Mouse (Mus musculus): ENCODE measurements around the gene Ulk4. TPM values are rescaled to one million over a fixed set of nuclear protein-coding genes. Genes with fewer than 3 reads are reported as not detected.
A peak's percentile ranks its signal among the peaks of the same experiment; 100 is the strongest.

Gene Ulk4
- polyA plus RNA-seq, 1 experiment from 2014 or later, result 65.5 TPM

DNA sequence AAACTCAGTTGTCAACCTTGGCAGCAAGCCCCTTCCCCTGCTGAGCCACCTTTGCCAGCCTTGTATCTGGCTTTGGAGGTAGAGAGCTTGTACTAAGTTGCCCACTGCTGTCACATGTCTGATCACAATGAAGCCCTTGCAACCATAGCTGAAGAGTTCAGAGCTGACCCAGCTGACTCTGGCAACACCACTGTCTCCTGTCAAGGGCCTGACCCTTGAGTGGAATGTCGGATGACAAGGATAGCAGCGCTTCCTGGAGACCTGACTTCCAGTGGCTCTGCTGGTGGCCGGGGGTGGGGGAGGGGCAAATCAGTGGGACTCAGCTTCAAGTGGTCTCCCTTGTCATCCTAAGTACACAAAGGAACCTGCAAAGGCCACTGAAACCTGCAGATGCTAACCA, 214.3 kb downstream of the Ulk4 start:
- Histone ChIP-seq H3K4me1 (ENCODE audit: control insufficient read depth, insufficient read depth, low read length) (peaks cover 13% of the 10 kb centered on the region), H3K27me3 (ENCODE audit: control insufficient read depth, insufficient read depth, low read length) (no peaks in the 10 kb centered on the region), H3K9me3 (ENCODE audit: control insufficient read depth, low read length) (no peaks in the 10 kb centered on the region), H3K4me2 (ENCODE audit: low read depth, low read length) (no peak overlapping the region), H3K27ac (ENCODE audit: low read depth, low read length) (no peak overlapping the region), H3K36me3 (ENCODE audit: control insufficient read depth, insufficient read depth, low read length) (no peaks in the 10 kb centered on the region), H3K4me3 (ENCODE audit: low read depth, low read length) (no peak overlapping the region), H3K9ac (replicated peaks; ENCODE audit: low read depth, low read length) (no peak overlapping the region)
- ATAC-seq (ENCODE audit: low read depth), result no peak
- WGBS, result 54% methylated on average over 3 of the region's 3 CpGs

DNA sequence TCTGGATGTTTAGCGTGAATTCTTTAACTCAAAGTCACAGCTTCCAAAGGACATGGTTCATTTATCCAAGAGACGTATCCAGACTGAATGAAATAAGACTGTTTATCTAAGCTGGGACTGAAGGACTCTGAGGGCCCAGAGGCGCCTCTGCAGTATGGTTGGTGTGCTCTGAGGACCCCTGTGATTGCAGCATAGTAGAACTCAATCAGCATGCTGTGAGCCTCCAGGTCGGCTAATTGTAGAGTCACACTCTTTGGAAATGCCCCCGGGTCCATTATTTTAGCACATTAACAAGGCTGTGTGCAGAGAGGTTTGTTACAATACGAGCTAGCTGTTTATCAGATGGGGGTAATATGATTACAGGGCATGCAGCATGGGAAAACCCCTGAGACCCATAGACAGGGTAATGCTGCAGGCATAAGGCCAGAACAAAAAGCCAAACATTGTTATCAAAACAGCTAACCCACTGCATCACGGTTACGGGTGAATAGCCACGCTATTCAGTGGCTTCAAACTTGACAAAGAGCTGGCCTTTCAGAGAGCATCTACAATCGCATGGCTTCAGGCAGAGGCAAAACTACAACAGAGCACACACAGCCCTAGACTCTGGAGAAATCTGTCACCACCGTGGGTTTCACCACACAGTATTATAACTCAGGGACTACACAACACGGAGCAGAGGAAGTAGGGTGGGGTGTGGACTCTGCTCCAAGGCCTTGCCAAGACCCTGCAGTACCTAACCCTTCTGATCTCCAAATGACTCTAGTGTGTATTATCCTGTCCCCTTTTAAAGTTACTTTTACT, 215.0 kb downstream of the Ulk4 start:
- H3K36me3 ChIP-seq (ENCODE audit: control insufficient read depth, insufficient read depth, low read length), result no peaks in the 10 kb centered on the region
- peaks cover 13% of the 10 kb centered on the region for H3K4me1 ChIP-seq (ENCODE audit: control insufficient read depth, insufficient read depth, low read length)
- no peaks in the 10 kb centered on the region for H3K9me3 ChIP-seq (ENCODE audit: control insufficient read depth, low read length)
- no peak overlapping the region for H3K4me2 ChIP-seq (ENCODE audit: low read depth, low read length)
- no peak overlapping the region for H3K9ac ChIP-seq (replicated peaks; ENCODE audit: low read depth, low read length)
- WGBS, result 11% methylated on average over 12 of the region's 12 CpGs
- no peaks in the 10 kb centered on the region for H3K27me3 ChIP-seq (ENCODE audit: control insufficient read depth, insufficient read depth, low read length)
- 0 out of 2 replicates have a peak overlapping the region, but pooled peaks have one; percentile 29 for H3K27ac ChIP-seq (ENCODE audit: low read depth, low read length)
- peak; percentile 79 for ATAC-seq (ENCODE audit: low read depth)
- no peak overlapping the region for H3K4me3 ChIP-seq (ENCODE audit: low read depth, low read length)

DNA sequence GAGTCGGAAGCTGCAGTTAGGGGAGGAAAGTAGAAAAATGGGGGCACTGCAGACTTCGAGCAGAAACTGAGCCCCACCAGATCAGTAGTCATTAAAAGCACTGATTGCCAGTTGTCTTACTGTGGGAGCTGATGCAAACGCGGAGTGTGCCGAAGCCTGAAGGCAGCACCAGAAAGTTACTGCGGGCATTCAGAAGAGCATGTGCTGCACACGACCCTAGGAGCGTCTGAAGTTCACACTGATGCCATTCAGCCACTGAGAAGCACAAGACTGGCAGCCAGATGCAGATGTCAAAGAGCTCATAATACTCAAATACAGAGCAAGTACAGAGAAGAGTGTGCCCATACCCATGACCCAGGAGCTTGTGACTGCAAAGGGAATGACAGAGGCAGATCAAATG, 216.7 kb downstream of the Ulk4 start:
- Histone ChIP-seq H3K27me3 (ENCODE audit: control insufficient read depth, insufficient read depth, low read length) (no peaks in the 10 kb centered on the region), H3K9ac (replicated peaks; ENCODE audit: low read depth, low read length) (no peak overlapping the region), H3K36me3 (ENCODE audit: control insufficient read depth, insufficient read depth, low read length) (no peaks in the 10 kb centered on the region), H3K4me1 (ENCODE audit: control insufficient read depth, insufficient read depth, low read length) (peaks cover 13% of the 10 kb centered on the region), H3K4me3 (ENCODE audit: low read depth, low read length) (no peak overlapping the region), H3K27ac (ENCODE audit: low read depth, low read length) (no peak overlapping the region), H3K9me3 (ENCODE audit: control insufficient read depth, low read length) (no peaks in the 10 kb centered on the region), H3K4me2 (ENCODE audit: low read depth, low read length) (no peak overlapping the region)
- ATAC-seq (ENCODE audit: low read depth), result no peak
- WGBS, result 51% methylated on average over 8 of the region's 8 CpGs

DNA sequence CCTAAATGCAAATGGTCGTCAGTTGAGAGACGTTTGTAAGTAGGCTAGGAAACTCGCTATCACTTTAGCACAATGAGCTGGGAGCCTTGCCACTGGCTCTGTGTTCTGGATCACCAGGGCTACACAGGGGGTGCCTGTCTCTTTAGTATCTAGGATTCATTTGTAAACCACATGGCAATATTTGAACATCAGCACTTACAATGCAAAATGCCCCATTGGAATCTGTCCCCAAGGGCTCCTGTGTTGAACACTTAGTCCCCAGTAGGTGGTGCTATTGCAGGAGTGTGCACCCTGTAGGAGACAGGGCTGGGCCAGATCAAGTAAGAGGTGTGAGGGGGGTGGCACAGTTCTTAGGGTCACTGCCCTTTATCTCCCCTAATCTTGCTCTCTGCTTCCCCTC, 217.7 kb downstream of the Ulk4 start:
- Histone ChIP-seq H3K4me1 (ENCODE audit: control insufficient read depth, insufficient read depth, low read length) (peaks cover 13% of the 10 kb centered on the region), H3K27me3 (ENCODE audit: control insufficient read depth, insufficient read depth, low read length) (no peaks in the 10 kb centered on the region), H3K36me3 (ENCODE audit: control insufficient read depth, insufficient read depth, low read length) (no peaks in the 10 kb centered on the region), H3K9ac (replicated peaks; ENCODE audit: low read depth, low read length) (no peak overlapping the region), H3K27ac (ENCODE audit: low read depth, low read length) (no peak overlapping the region), H3K4me3 (ENCODE audit: low read depth, low read length) (no peak overlapping the region), H3K4me2 (ENCODE audit: low read depth, low read length) (no peak overlapping the region), H3K9me3 (ENCODE audit: control insufficient read depth, low read length) (no peaks in the 10 kb centered on the region)
- no peak for ATAC-seq (ENCODE audit: low read depth)
- 86% methylated on average over 3 of the region's 3 CpGs for WGBS

DNA sequence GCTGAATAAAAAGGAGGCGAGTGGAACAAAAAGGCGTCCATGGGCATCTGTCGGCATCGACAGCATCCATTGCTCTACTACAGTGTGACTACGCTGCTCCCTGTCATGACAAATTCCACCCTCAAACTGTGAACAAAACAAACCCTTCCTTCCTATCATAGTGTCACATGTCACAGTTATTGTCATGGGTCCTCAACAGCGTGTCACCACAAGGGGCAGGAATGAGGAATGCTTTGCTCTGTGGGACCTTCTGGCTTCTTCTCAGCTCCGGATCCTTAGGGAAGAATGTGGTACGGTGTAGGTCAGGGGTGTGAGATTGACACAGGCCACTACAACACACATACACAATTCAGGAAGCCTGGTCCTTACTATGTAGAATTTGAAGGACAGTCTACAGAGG, 218.5 kb downstream of the Ulk4 start:
- H3K27me3 ChIP-seq (ENCODE audit: control insufficient read depth, insufficient read depth, low read length), result no peaks in the 10 kb centered on the region
- 89% methylated on average over 8 of the region's 8 CpGs for WGBS
- H3K36me3 ChIP-seq (ENCODE audit: control insufficient read depth, insufficient read depth, low read length), result no peaks in the 10 kb centered on the region
- no peaks in the 10 kb centered on the region for H3K9me3 ChIP-seq (ENCODE audit: control insufficient read depth, low read length)
- peaks cover 13% of the 10 kb centered on the region for H3K4me1 ChIP-seq (ENCODE audit: control insufficient read depth, insufficient read depth, low read length)
- H3K9ac ChIP-seq (replicated peaks; ENCODE audit: low read depth, low read length), result no peak overlapping the region
- H3K4me3 ChIP-seq (ENCODE audit: low read depth, low read length), result no peak overlapping the region
- no peak overlapping the region for H3K4me2 ChIP-seq (ENCODE audit: low read depth, low read length)
- H3K27ac ChIP-seq (ENCODE audit: low read depth, low read length), result 0 out of 2 replicates have a peak overlapping the region, but pooled peaks have one; percentile 22
- no peak for ATAC-seq (ENCODE audit: low read depth)

DNA sequence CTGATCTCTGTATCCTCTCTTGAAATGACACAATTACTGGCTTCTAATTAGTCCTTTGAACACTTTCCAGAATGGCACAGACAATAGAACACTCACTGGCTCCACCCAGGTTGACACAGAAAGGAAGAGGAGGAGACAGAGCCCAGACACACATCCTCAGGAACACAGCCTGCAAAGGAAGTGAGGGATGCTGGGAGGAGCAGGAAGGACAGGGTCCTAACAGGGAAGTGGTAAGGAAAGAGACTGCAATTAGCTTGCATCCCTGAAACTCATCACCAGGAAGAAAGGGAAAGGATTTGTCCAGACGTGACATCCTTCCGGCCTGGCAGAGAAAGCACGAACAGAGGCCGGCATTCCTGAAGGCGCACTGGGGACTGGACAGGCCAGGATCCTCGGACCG, 218.9 kb downstream of the Ulk4 start:
- Histone ChIP-seq H3K4me1 (ENCODE audit: control insufficient read depth, insufficient read depth, low read length) (peaks cover 13% of the 10 kb centered on the region), H3K4me2 (ENCODE audit: low read depth, low read length) (no peak overlapping the region), H3K9me3 (ENCODE audit: control insufficient read depth, low read length) (no peaks in the 10 kb centered on the region), H3K27me3 (ENCODE audit: control insufficient read depth, insufficient read depth, low read length) (no peaks in the 10 kb centered on the region), H3K4me3 (ENCODE audit: low read depth, low read length) (no peak overlapping the region), H3K36me3 (ENCODE audit: control insufficient read depth, insufficient read depth, low read length) (no peaks in the 10 kb centered on the region), H3K27ac (ENCODE audit: low read depth, low read length) (0 out of 2 replicates have a peak overlapping the region, but pooled peaks have one; percentile 22), H3K9ac (replicated peaks; ENCODE audit: low read depth, low read length) (no peak overlapping the region)
- WGBS, result 83% methylated on average over 7 of the region's 7 CpGs
- no peak for ATAC-seq (ENCODE audit: low read depth)

DNA sequence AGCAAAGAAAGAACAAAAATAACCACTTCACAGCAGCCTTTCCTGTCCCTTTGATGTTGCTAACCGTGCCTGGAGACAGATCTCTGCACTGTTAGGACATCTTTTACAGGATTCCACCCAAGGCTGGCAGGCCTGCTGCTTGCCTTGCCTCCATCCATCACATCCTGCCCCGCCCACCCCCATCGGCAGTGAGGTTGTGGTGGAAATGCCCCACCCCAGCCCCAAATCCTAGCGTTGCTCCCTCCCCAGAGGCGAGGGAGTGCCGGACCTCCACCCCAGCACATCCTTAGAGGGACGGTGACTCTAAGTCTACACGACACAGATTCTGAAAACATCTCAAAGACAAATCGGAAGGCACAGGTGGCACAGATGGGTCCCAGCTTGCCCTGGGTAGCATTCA, 219.6 kb downstream of the Ulk4 start:
- H3K36me3 ChIP-seq (ENCODE audit: control insufficient read depth, insufficient read depth, low read length), result no peaks in the 10 kb centered on the region
- H3K27me3 ChIP-seq (ENCODE audit: control insufficient read depth, insufficient read depth, low read length), result no peaks in the 10 kb centered on the region
- H3K4me3 ChIP-seq (ENCODE audit: low read depth, low read length), result no peak overlapping the region
- H3K4me1 ChIP-seq (ENCODE audit: control insufficient read depth, insufficient read depth, low read length), result peaks cover 12% of the 10 kb centered on the region
- 0 out of 2 replicates have a peak overlapping the region, but pooled peaks have one; percentile 16 for H3K27ac ChIP-seq (ENCODE audit: low read depth, low read length)
- ATAC-seq (ENCODE audit: low read depth), result no peak
- no peaks in the 10 kb centered on the region for H3K9me3 ChIP-seq (ENCODE audit: control insufficient read depth, low read length)
- WGBS, result 33% methylated on average over 9 of the region's 9 CpGs
- H3K4me2 ChIP-seq (ENCODE audit: low read depth, low read length), result no peak overlapping the region
- no peak overlapping the region for H3K9ac ChIP-seq (replicated peaks; ENCODE audit: low read depth, low read length)

DNA sequence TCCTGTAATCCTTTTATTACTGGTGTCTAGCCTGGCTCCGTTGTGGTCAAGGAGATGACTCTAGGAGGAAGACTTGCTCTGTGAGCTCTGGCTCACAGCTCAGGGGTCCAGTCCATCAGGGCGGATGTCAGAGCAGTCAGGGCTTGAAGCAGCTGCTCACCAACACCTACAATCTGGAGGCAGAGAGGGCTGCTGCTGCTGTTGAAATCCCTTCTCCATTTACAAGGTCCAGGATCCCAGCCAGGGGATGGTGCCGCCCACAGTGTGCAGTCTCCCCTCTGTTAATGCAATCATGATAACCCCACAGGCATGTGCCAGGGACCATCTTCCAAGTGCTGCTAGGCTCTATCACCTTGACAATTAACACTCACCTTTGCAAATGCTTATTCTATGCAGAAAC, 220.5 kb downstream of the Ulk4 start:
- Histone ChIP-seq H3K4me2 (ENCODE audit: low read depth, low read length) (no peak overlapping the region), H3K4me3 (ENCODE audit: low read depth, low read length) (no peak overlapping the region), H3K27ac (ENCODE audit: low read depth, low read length) (no peak overlapping the region), H3K27me3 (ENCODE audit: control insufficient read depth, insufficient read depth, low read length) (no peaks in the 10 kb centered on the region), H3K4me1 (ENCODE audit: control insufficient read depth, insufficient read depth, low read length) (peaks cover 6% of the 10 kb centered on the region; the same call in 1 of the 2 replicates), H3K36me3 (ENCODE audit: control insufficient read depth, insufficient read depth, low read length) (no peaks in the 10 kb centered on the region), H3K9me3 (ENCODE audit: control insufficient read depth, low read length) (no peaks in the 10 kb centered on the region), H3K9ac (replicated peaks; ENCODE audit: low read depth, low read length) (no peak overlapping the region)
- WGBS, result 91% methylated on average over 3 of the region's 3 CpGs
- no peak for ATAC-seq (ENCODE audit: low read depth)

DNA sequence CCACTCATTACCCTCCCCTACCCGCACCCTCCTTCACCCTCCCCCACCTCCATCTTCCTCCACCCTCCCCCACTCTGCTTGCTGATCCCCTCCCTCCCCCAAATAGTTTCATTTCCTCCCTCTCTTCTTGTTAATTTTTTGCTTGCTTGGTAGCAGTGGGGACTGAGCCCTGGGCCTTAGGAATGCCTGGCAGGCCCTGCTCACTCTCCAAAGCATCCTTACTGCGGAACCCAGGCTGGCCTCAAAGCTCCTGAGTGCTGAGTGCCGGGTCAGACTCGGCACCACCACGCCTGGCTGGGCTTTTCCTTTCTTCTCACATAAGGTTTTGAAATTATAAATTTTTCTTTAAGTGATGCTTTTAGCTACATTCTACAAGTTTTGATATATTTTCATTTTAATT, 221.0 kb downstream of the Ulk4 start:
- WGBS, result 81% methylated on average over 5 of the region's 5 CpGs
- Histone ChIP-seq H3K9me3 (ENCODE audit: control insufficient read depth, low read length) (no peaks in the 10 kb centered on the region), H3K4me3 (ENCODE audit: low read depth, low read length) (no peak overlapping the region), H3K4me2 (ENCODE audit: low read depth, low read length) (no peak overlapping the region), H3K36me3 (ENCODE audit: control insufficient read depth, insufficient read depth, low read length) (no peaks in the 10 kb centered on the region), H3K9ac (replicated peaks; ENCODE audit: low read depth, low read length) (no peak overlapping the region), H3K27ac (ENCODE audit: low read depth, low read length) (no peak overlapping the region), H3K27me3 (ENCODE audit: control insufficient read depth, insufficient read depth, low read length) (no peaks in the 10 kb centered on the region), H3K4me1 (ENCODE audit: control insufficient read depth, insufficient read depth, low read length) (peaks cover 2% of the 10 kb centered on the region; the same call in 1 of the 2 replicates)
- ATAC-seq (ENCODE audit: low read depth), result no peak

All from neural tube, embryonic 14.5 days (tissue).